In genomic region chr9:20951966-20952519, GRCm38 (mm10) we compare ENCODE assay signal across 8 mouse cellular contexts. TPM values are rescaled to one million over a fixed set of nuclear protein-coding genes. Genes with fewer than 3 reads are reported as not detected.
DNase-seq lines count a peak whose midpoint lies in the region; ATAC-seq and TF ChIP-seq lines count a peak whose summit lies in the region.

No protein-coding gene starts in this region.

- H3K4me1 ChIP-seq in forebrain, postnatal 0 days (ENCODE audit: insufficient read depth) = no peaks in the 10 kb centered on the region
- H3K4me1 ChIP-seq in midbrain, embryonic 13.5 days (replicated peaks) = peaks cover 16% of the 10 kb centered on the region

- H3K4me3 ChIP-seq in forebrain, postnatal 0 days (ENCODE audit: low read depth, low read length) = peak overlapping the region; percentile 64
- peak overlapping the region; percentile 65 for H3K4me3 ChIP-seq in midbrain, embryonic 13.5 days (replicated peaks)

- peak overlapping the region; percentile 70 for H3K9ac ChIP-seq in forebrain, postnatal 0 days
- peak overlapping the region; percentile 83 for H3K9ac ChIP-seq in midbrain, embryonic 13.5 days (replicated peaks)

- POLR2A ChIA-PET in Patski (lab: Charles Lee) = interaction anchor here (1.2 to 2.0 kb wide), 3 partner anchors 8 to 50 kb away, joined by 4 to 6 read pairs (median 5); no protein-coding TSS in a partner anchor

- WGBS in forebrain, postnatal 0 days = under 1% methylated on average over 17 of the region's 17 CpGs
- WGBS in midbrain, embryonic 13.5 days = under 1% methylated on average over 17 of the region's 17 CpGs

- no peaks in the 10 kb centered on the region for H3K36me3 ChIP-seq in forebrain, postnatal 0 days (ENCODE audit: insufficient read depth)
- H3K36me3 ChIP-seq in midbrain, embryonic 13.5 days = 0 out of 2 replicates have a peak, but pooled peaks cover 5% of the 10 kb centered on the region

- no peaks in the 10 kb centered on the region for H3K27me3 ChIP-seq in Patski
- H3K27me3 ChIP-seq in forebrain, postnatal 0 days (ENCODE audit: insufficient read depth, low read length) = no peaks in the 10 kb centered on the region
- H3K27me3 ChIP-seq in midbrain, embryonic 13.5 days = no peaks in the 10 kb centered on the region

- DNase-seq in kidney, adult 11 months = peak; percentile 22
- DNase-seq in kidney, adult 9 months = no peak
- no peak for DNase-seq in Patski (ENCODE audit: low read depth, low spot score)
- no peak for DNase-seq in forebrain, postnatal 0 days
- DNase-seq in ovary, adult 18-20 months (ENCODE audit: low spot score) = no peak
- DNase-seq in adrenal gland, adult (ENCODE audit: inconsistent age in 2 of 2, low spot score in 1 of 2) = no peak
- DNase-seq in frontal cortex, postnatal 10 days (ENCODE audit: low spot score in 2 of 2) = no peak

- CTCF ChIA-PET in Patski (lab: Charles Lee) = interaction anchor here (1.3 to 2.0 kb wide), 3 partner anchors 10 to 49 kb away, joined by 3 to 5 read pairs (median 4); no protein-coding TSS in a partner anchor

- in situ Hi-C loops in Patski (cut with MboI; ENCODE audit: low pct_unique_long_range_greater_than_20kb) = no loop called here

- TF ChIP-seq CTCF in Patski (IDR thresholded peaks at IDR 0.05) = no peak
- TF ChIP-seq CTCF in forebrain, postnatal 0 days (IDR thresholded peaks at IDR 0.05; ENCODE audit: low read depth) = no peak

- no peaks in the 10 kb centered on the region for H3K9me3 ChIP-seq in forebrain, postnatal 0 days (ENCODE audit: low read length)
- no peaks in the 10 kb centered on the region for H3K9me3 ChIP-seq in midbrain, embryonic 13.5 days

- H3K4me2 ChIP-seq in forebrain, postnatal 0 days (ENCODE audit: low read depth) = peak overlapping the region; percentile 74
- peak overlapping the region; percentile 89 for H3K4me2 ChIP-seq in midbrain, embryonic 13.5 days (replicated peaks)

- peak overlapping the region; percentile 85 for H3K27ac ChIP-seq in forebrain, postnatal 0 days (ENCODE audit: low read depth, low read length)
- H3K27ac ChIP-seq in midbrain, embryonic 13.5 days = peak overlapping the region; percentile 89

- ATAC-seq in Patski = peak; percentile 22
- ATAC-seq in forebrain, postnatal 0 days = peak; percentile 59
- ATAC-seq in midbrain, embryonic 13.5 days = peak; percentile 86

RNA-seq across cellular contexts. Expression of gene Dnmt1, which starts 7.6 kb away (rescaled TPM):
- polyA plus RNA-seq in Patski (2021) = 54.3 TPM
- 83.1 and 101 TPM in 2 replicates for total RNA-seq in forebrain, postnatal 0 days (2014; rRNA removed)
- polyA plus RNA-seq in forebrain, postnatal 0 days (2015; fragmentation: Nextera tagmentation; extraction: Ambion mirVana) = 36.2 and 39.9 TPM in 2 replicates
- 75.2 and 76.3 TPM in 2 replicates for polyA plus RNA-seq in midbrain, embryonic 13.5 days (2015; fragmentation: Nextera tagmentation; extraction: Ambion mirVana)

RNA-seq across cellular contexts. Expression of gene S1pr2, which starts 24.5 kb away (rescaled TPM):
- 10.9 TPM for polyA plus RNA-seq in Patski (2021)
- total RNA-seq in forebrain, postnatal 0 days (2014; rRNA removed) = 3.7 and 4.0 TPM in 2 replicates
- 5.1 and 5.7 TPM in 2 replicates for polyA plus RNA-seq in forebrain, postnatal 0 days (2015; fragmentation: Nextera tagmentation; extraction: Ambion mirVana)
- 8.5 and 9.5 TPM in 2 replicates for polyA plus RNA-seq in midbrain, embryonic 13.5 days (2015; fragmentation: Nextera tagmentation; extraction: Ambion mirVana)

RNA-seq across cellular contexts. Expression of gene Mrpl4, which starts 50.5 kb away (rescaled TPM):
- polyA plus RNA-seq in Patski (2021) = 89.1 TPM
- total RNA-seq in forebrain, postnatal 0 days (2014; rRNA removed) = 59.9 and 77.8 TPM in 2 replicates
- polyA plus RNA-seq in forebrain, postnatal 0 days (2015; fragmentation: Nextera tagmentation; extraction: Ambion mirVana) = 101 and 111 TPM in 2 replicates
- 98.1 and 102 TPM in 2 replicates for polyA plus RNA-seq in midbrain, embryonic 13.5 days (2015; fragmentation: Nextera tagmentation; extraction: Ambion mirVana)

RNA-seq across cellular contexts. Expression of gene Eif3g, which starts 53.6 kb away (rescaled TPM):
- polyA plus RNA-seq in Patski (2021) = 172 TPM
- total RNA-seq in forebrain, postnatal 0 days (2014; rRNA removed) = 129 and 137 TPM in 2 replicates
- polyA plus RNA-seq in forebrain, postnatal 0 days (2015; fragmentation: Nextera tagmentation; extraction: Ambion mirVana) = 232 and 242 TPM in 2 replicates
- 273 and 291 TPM in 2 replicates for polyA plus RNA-seq in midbrain, embryonic 13.5 days (2015; fragmentation: Nextera tagmentation; extraction: Ambion mirVana)

Comparison
In these comparisons a context has a peak if more than half of its experiments do, and no peak if none do; other contexts are left out.
1. ATAC-seq: peak in every context shown above with its lines; median percentile 86 in midbrain, embryonic 13.5 days; 59 in forebrain, postnatal 0 days; 22 in Patski.